Mouse (Mus musculus) liver, embryonic 15.5 days (tissue): ENCODE data around the gene Schip1. TPM values are rescaled to one million over a fixed set of nuclear protein-coding genes. Genes with fewer than 3 reads are reported as not detected.
A peak's percentile ranks its signal among the peaks of the same experiment; 100 is the strongest.

Experiments used
- ATAC-seq: fragments of 200-750 bp; cut with Nextera tagmentation; 2 replicates; pipeline ENCODE4 v1.8.0; 2017; ENCODE audit warnings: moderate number of reproducible peaks, mild to moderate bottlenecking, moderate library complexity; ENCODE audit not compliant: insufficient read depth
- H3K27ac ChIP-seq: fragments of 300-500 bp; sonication (generic); replicated peaks from 2 replicates; pipeline ENCODE4 v1.5.1; 2015; ENCODE audit warnings: mild to moderate bottlenecking, inconsistent platforms
- H3K27me3 ChIP-seq: fragments of 300-500 bp; sonication (generic); 2 replicates; pipeline ENCODE4 v1.6.1; 2015; ENCODE audit warnings: mild to moderate bottlenecking, inconsistent platforms
- H3K36me3 ChIP-seq: fragments of 300-500 bp; sonication (generic); replicated peaks from 2 replicates; pipeline ENCODE4 v1.6.1; 2015; ENCODE audit warnings: moderate library complexity, mild to moderate bottlenecking, inconsistent platforms
- H3K4me1 ChIP-seq: fragments of 300-500 bp; sonication (generic); replicated peaks from 2 replicates; pipeline ENCODE4 v1.6.1; 2015; ENCODE audit warnings: inconsistent platforms
- H3K4me2 ChIP-seq: fragments of 300-500 bp; sonication (generic); 2 replicates; pipeline ENCODE4 v1.6.1; 2015; ENCODE audit warnings: moderate library complexity, mild to moderate bottlenecking, inconsistent platforms
- H3K4me3 ChIP-seq: fragments of 300-500 bp; sonication (generic); replicated peaks from 2 replicates; pipeline ENCODE4 v1.5.1; 2015; ENCODE audit warnings: mild to moderate bottlenecking, inconsistent platforms
- H3K9ac ChIP-seq: fragments of 300-500 bp; sonication (generic); 2 replicates; pipeline ENCODE4 v1.6.1; 2015; ENCODE audit warnings: moderate library complexity, mild to moderate bottlenecking, inconsistent platforms
- H3K9me3 ChIP-seq: fragments of 300-500 bp; sonication (generic); replicated peaks from 2 replicates; pipeline ENCODE4 v1.6.1; 2016; ENCODE audit warnings: inconsistent platforms
- WGBS: fragments of 180-500 bp; shearing (Covaris S2); methylation state at CpG from one replicate; pipeline ENCODE4 v1.1.7; 2015; ENCODE audit warnings: mixed read lengths; ENCODE audit not compliant: insufficient replicate concordance; 5-methylcytosine and 5-hydroxymethylcytosine counted together
- polyA plus RNA-seq: library from polyadenylated mRNA; unstranded; fragments of >200 nt; fragmentation: Nextera tagmentation; extraction: Ambion mirVana; gene quantifications from 2 replicates; pipeline ENCODE4 v1.2.1, GENCODE M21; 2015

Schip1 gene
- polyA plus RNA-seq, 1 experiment from 2014 or later = 2.4 TPM

DNA sequence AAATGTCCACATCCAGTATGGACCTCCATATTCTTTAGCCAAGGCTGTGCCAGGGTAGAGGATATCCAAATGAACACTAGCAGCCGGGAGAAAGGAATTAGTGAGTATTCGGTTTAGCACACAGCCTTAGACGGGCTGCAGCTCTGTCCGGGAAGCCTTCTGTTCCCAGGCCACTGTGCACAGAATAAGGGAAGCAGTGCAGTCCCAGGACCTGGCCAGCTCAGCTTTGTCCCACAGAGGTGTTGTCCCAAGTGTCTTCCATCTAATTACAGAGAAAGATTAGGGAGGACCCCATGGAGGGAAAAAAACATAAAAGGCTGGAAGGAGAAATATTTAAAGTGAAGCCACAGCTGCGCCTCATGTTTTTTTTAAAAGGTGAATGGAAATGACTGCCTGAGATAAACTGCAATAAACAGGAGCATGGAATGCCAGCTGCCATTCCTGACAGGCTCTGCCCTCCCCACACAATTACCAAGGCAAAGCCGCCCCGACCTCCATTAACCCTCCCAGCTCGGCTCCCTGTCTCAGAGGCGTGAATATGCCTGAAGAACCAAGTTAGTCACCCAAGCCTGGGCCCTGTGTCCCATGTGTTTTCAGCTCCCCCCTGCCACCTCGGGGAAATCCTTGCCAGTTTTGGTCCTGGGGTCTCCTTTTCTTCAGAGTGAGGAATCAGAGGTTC is 523.1 kb downstream of the Schip1 start:
- no peak overlapping the region for H3K4me2 ChIP-seq
- H3K27ac ChIP-seq = no peak overlapping the region
- no peaks in the 10 kb centered on the region for H3K36me3 ChIP-seq
- H3K9me3 ChIP-seq = no peaks in the 10 kb centered on the region
- no peaks in the 10 kb centered on the region for H3K27me3 ChIP-seq
- 63% methylated on average over 10 of the region's 10 CpGs for WGBS
- no peak overlapping the region for H3K9ac ChIP-seq
- no peak for ATAC-seq
- H3K4me1 ChIP-seq = no peaks in the 10 kb centered on the region; the same call in none of the 2 replicates
- no peak overlapping the region for H3K4me3 ChIP-seq

GRCm38 (mm10) chr3:68589220-68589840 is 524.7 kb downstream of the Schip1 start:
- Histone ChIP-seq H3K27ac (no peak overlapping the region), H3K4me2 (no peak overlapping the region), H3K27me3 (no peaks in the 10 kb centered on the region), H3K9me3 (no peaks in the 10 kb centered on the region), H3K4me1 (peaks cover 2% of the 10 kb centered on the region; the same call in 1 of the 2 replicates), H3K9ac (no peak overlapping the region), H3K36me3 (no peaks in the 10 kb centered on the region), H3K4me3 (no peak overlapping the region)
- WGBS = 58% methylated on average over 9 of the region's 9 CpGs
- ATAC-seq = no peak

- Histone ChIP-seq H3K4me1 (peaks cover 2% of the 10 kb centered on the region; the same call in 1 of the 2 replicates), H3K4me3 (no peak overlapping the region), H3K27me3 (no peaks in the 10 kb centered on the region), H3K9ac (no peak overlapping the region), H3K36me3 (no peaks in the 10 kb centered on the region), H3K4me2 (no peak overlapping the region), H3K27ac (no peak overlapping the region), H3K9me3 (no peaks in the 10 kb centered on the region)
- no peak for ATAC-seq
- WGBS = 70% methylated on average over 8 of the region's 8 CpGs
Observed at GRCm38 (mm10) chr3:68590436-68590835, 525.8 kb downstream of the Schip1 start.

- Histone ChIP-seq H3K4me2 (no peak overlapping the region), H3K36me3 (no peaks in the 10 kb centered on the region), H3K9me3 (no peaks in the 10 kb centered on the region), H3K27me3 (no peaks in the 10 kb centered on the region), H3K9ac (no peak overlapping the region), H3K4me3 (no peak overlapping the region), H3K27ac (no peak overlapping the region; the same call in 1 of the 2 replicates), H3K4me1 (peaks cover 2% of the 10 kb centered on the region; the same call in 1 of the 2 replicates)
- no peak for ATAC-seq
- WGBS = 61% methylated on average over 10 of the region's 10 CpGs
Observed at GRCm38 (mm10) chr3:68592575-68592974, 528.0 kb downstream of the Schip1 start.

DNA sequence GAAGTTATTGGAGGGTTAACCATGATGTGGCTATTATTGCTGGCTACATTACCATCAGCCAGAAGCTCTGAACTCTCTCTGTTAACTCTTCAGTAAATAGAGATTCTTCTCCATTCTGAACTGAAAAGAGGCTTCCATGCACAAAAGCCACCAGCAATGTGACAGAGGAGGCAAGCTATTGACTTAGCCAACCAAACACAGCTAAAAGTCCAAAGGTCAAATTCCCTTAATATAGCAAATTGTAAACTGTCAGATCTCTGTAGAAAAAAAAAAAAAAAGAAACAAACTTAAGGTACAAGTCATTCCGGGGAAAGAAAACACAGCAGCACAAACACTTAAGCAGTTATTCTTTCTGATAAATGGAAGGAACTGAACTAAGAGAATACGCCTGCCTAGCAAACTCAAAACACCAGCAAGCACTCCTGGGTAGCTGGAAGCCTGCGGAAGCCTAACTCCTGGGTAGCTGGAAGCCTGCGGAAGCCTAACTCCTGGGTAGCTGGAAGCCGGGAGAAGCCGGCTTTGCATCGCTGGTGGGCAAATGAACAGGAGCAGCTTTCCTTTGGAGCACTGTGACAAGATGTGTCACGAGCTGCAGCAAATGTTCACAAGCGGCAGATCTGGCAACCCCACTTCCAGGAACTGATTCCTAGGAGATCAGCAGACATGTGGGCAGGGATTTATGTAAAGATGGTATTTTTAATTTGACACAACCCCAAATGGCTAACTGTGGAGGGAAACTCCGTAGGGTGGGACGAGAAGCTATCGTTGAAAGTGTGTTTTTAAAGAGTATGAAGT is 528.7 kb downstream of the Schip1 start:
- H3K9me3 ChIP-seq = no peaks in the 10 kb centered on the region
- WGBS = 62% methylated on average over 12 of the region's 12 CpGs
- ATAC-seq = no peak
- H3K27ac ChIP-seq = peak overlapping the region; percentile 19; the same call in 1 of the 2 replicates
- H3K4me1 ChIP-seq = peaks cover 2% of the 10 kb centered on the region; the same call in 1 of the 2 replicates
- peak overlapping the region; percentile 27 for H3K4me2 ChIP-seq
- H3K36me3 ChIP-seq = no peaks in the 10 kb centered on the region
- H3K4me3 ChIP-seq = no peak overlapping the region
- no peaks in the 10 kb centered on the region for H3K27me3 ChIP-seq
- H3K9ac ChIP-seq = no peak overlapping the region

DNA sequence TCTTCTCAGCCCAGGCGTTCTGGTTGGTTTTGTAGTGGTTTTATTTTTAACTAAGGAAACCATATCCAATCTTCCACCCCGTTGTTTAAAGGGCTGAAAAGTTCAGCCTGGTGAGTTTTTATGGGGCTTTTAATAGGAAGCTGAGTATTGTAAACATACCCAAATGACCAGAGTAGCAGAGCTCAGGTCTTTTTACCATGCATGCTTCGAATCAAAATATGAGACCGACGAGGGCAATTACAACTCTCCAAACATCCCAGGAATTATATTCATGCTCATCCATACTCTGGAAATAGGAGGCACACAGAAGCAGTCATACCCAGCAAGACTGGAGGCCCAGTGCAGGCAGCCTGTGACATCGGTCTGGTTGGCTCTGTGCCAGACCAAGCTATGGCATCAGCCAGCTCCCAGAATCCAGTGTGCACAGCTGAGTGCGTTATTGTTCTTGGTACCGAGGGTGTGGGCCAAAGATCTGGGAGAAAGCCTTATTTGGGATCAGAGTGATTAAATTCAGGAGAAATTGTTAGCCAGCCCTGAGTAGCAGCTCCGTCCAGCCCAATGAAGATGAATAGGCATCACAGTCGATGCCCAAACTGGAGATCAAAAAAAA is 530.8 kb downstream of the Schip1 start:
- no peak overlapping the region for H3K27ac ChIP-seq
- H3K9me3 ChIP-seq = no peaks in the 10 kb centered on the region
- no peak overlapping the region for H3K9ac ChIP-seq
- H3K36me3 ChIP-seq = no peaks in the 10 kb centered on the region
- H3K27me3 ChIP-seq = no peaks in the 10 kb centered on the region
- H3K4me3 ChIP-seq = no peak overlapping the region
- no peak for ATAC-seq
- H3K4me1 ChIP-seq = peaks cover 2% of the 10 kb centered on the region; the same call in 1 of the 2 replicates
- no peak overlapping the region for H3K4me2 ChIP-seq
- 66% methylated on average over 10 of the region's 10 CpGs for WGBS

DNA sequence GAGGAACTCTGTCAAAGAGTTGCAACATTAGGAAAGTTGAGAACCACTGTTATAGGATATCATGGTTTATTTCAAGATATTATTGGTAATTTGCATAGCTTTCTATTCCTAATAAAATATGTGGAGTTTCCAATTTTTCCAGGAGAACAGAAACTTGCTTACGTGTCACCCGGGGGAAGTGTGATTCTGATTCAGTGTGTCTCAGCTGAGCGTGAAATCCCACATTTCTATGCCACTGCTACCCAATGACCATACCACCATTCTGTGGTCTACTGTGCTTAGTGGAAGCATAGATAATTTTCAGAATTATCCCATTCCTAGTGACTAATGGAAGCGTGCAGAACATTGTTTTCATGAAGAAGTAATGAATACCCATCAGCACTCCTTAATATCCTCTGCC is 532.3 kb downstream of the Schip1 start:
- WGBS = 65% methylated on average over 4 of the region's 4 CpGs
- no peaks in the 10 kb centered on the region for H3K36me3 ChIP-seq

GRCm38 (mm10) chr3:68602891-68603290 is 538.3 kb downstream of the Schip1 start:
- H3K4me1 ChIP-seq = no peaks in the 10 kb centered on the region
- WGBS = 77% methylated on average over 9 of the region's 9 CpGs

More for the DNA sequence above, 532.3 kb downstream of the Schip1 start:
- Histone ChIP-seq H3K9ac (no peak overlapping the region), H3K9me3 (no peaks in the 10 kb centered on the region), H3K4me1 (peaks cover 2% of the 10 kb centered on the region; the same call in 1 of the 2 replicates), H3K4me3 (no peak overlapping the region), H3K27ac (no peak overlapping the region), H3K4me2 (no peak overlapping the region), H3K27me3 (no peaks in the 10 kb centered on the region)
- no peak for ATAC-seq

GRCm38 (mm10) chr3:68604467-68604866 is 539.9 kb downstream of the Schip1 start:
- Histone ChIP-seq H3K9me3 (no peaks in the 10 kb centered on the region), H3K36me3 (no peaks in the 10 kb centered on the region), H3K4me2 (no peak overlapping the region), H3K4me1 (no peaks in the 10 kb centered on the region), H3K27ac (no peak overlapping the region), H3K27me3 (no peaks in the 10 kb centered on the region), H3K4me3 (no peak overlapping the region), H3K9ac (no peak overlapping the region)
- ATAC-seq = no peak
- WGBS = 63% methylated on average over 10 of the region's 10 CpGs

More at GRCm38 (mm10) chr3:68602891-68603290, 538.3 kb downstream of the Schip1 start:
- Histone ChIP-seq H3K27ac (no peak overlapping the region), H3K36me3 (no peaks in the 10 kb centered on the region), H3K4me2 (no peak overlapping the region), H3K9me3 (no peaks in the 10 kb centered on the region), H3K4me3 (no peak overlapping the region), H3K27me3 (no peaks in the 10 kb centered on the region), H3K9ac (no peak overlapping the region)
- ATAC-seq = no peak

DNA sequence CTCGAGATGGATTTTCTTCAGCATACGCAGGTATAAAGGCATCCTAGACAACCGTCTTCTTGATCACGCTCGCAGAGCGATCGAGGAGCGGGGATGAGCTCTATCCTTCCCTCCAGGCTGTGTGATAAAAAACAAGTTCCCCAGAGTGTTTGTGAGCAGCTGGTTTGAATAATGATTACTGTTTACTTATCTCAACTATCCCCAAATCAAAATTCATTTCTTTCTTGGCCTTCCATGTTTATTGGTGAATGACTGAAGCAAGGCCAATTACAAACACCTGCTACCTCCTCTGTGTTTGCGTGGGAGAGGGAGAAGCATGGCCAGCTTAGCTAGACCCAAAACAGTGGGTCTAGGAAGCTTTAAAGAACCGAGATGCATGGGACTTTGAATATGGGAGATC is 540.4 kb downstream of the Schip1 start:
- H3K4me2 ChIP-seq = no peak overlapping the region
- no peaks in the 10 kb centered on the region for H3K36me3 ChIP-seq
- H3K27me3 ChIP-seq = no peaks in the 10 kb centered on the region
- 68% methylated on average over 10 of the region's 10 CpGs for WGBS
- no peak overlapping the region for H3K9ac ChIP-seq
- no peak overlapping the region for H3K27ac ChIP-seq
- ATAC-seq = no peak
- H3K4me1 ChIP-seq = no peaks in the 10 kb centered on the region
- H3K4me3 ChIP-seq = no peak overlapping the region
- no peaks in the 10 kb centered on the region for H3K9me3 ChIP-seq
